Mouse (Mus musculus) kidney, adult 2 months (tissue): ENCODE results near the gene Olfr593. TPM values are rescaled to one million over a fixed set of nuclear protein-coding genes. Genes with fewer than 3 reads are reported as not detected.
"Not testable (repeated sequence)": the region's sequence is repeated elsewhere in the genome, so short reads cannot be mapped to it uniquely, and the experiment has no call there.

Source experiments
- DNase-seq: peaks from one replicate; pipeline ENCODE4 v3.0.0; 2021
- H3K27ac ChIP-seq: fragments of 200-500 bp; 2 replicates; pipeline ENCODE4 v1.5.1; 2012; ENCODE audit warnings: low read depth, low read length, control low read depth, inconsistent platforms; ENCODE audit not compliant: insufficient read depth
- H3K27me3 ChIP-seq: fragments of 200-500 bp; replicated peaks from 2 replicates; pipeline ENCODE4 v1.6.1; 2012; ENCODE audit warnings: mild to moderate bottlenecking, moderate library complexity, low read length, inconsistent platforms; ENCODE audit not compliant: control insufficient read depth, insufficient read depth
- H3K36me3 ChIP-seq: fragments of 200-500 bp; 2 replicates; pipeline ENCODE4 v1.6.1; 2012; ENCODE audit warnings: mild to moderate bottlenecking, moderate library complexity, low read length, inconsistent platforms; ENCODE audit not compliant: control insufficient read depth, insufficient read depth
- H3K4me1 ChIP-seq: fragments of 200-500 bp; 2 replicates; pipeline ENCODE4 v1.6.1; 2011; ENCODE audit warnings: low read length; ENCODE audit not compliant: control insufficient read depth, insufficient read depth
- H3K4me3 ChIP-seq: fragments of 200-500 bp; 2 replicates; pipeline ENCODE4 v1.5.1; 2011; ENCODE audit warnings: mild to moderate bottlenecking, low read depth, low read length, control low read depth; ENCODE audit not compliant: insufficient read depth
- CTCF ChIP-seq: fragments of 200-500 bp; conservative IDR thresholded peaks from 2 replicates; pipeline ENCODE4 v1.5.1; 2011; ENCODE audit warnings: low read depth, mild to moderate bottlenecking, control low read depth, low read length, moderate library complexity, mixed read lengths; ENCODE audit not compliant: insufficient read depth, insufficient read length
- POLR2A ChIP-seq: fragments of 200-500 bp; IDR thresholded peaks from one replicate; pipeline ENCODE4 v1.6.1; 2011; ENCODE audit warnings: low read depth, low read length, control low read depth
- WGBS: fragments of 180-500 bp; shearing (Covaris S2); methylation state at CpG from one replicate; pipeline ENCODE4 v1.1.7; 2018; 5-methylcytosine and 5-hydroxymethylcytosine counted together
- polyA plus RNA-seq: library from polyadenylated mRNA; depleted of rRNA; stranded (reverse); fragments of >200 nt; gene quantifications from 2 replicates; pipeline ENCODE4 v1.2.3, GENCODE M21; 2012; rRNA removed

Olfr593 gene
- polyA plus RNA-seq, result not detected in 2 replicates

DNA sequence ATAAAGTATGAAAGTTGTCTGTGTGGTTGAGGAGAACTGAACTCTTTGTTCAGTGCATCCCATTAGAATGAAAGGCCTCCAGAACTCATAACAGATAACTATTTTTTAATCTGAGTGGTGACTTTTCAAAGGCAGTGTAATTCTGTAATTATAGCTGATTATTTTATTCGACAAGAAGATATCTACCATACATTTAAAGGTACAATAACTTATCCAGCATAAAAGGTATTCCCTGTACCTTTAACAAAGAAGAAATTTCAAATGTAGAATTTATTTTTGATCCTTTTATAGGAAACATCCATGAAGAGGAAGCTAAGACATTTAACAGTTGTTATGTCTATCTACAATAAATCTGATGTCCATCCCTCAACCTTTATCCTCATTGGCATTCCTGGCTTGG, at the start of gene Olfr593:
Gene Olfr593 (plus strand): TSS at position 301 of the 400 bp plus-strand sequence.
- no peak for TF ChIP-seq CTCF
- no peak for TF ChIP-seq POLR2A
- no peak for DNase-seq
- H3K4me1 ChIP-seq, result no peaks in the 10 kb centered on the region
- H3K36me3 ChIP-seq, result no peaks in the 10 kb centered on the region
- WGBS, result 66% methylated on average over 1 of the region's 1 CpGs
- no peak within 1 kb of the TSS for H3K27ac ChIP-seq
- no peaks in the 10 kb centered on the region for H3K27me3 ChIP-seq
- H3K4me3 ChIP-seq, result no peak within 1 kb of the TSS

DNA sequence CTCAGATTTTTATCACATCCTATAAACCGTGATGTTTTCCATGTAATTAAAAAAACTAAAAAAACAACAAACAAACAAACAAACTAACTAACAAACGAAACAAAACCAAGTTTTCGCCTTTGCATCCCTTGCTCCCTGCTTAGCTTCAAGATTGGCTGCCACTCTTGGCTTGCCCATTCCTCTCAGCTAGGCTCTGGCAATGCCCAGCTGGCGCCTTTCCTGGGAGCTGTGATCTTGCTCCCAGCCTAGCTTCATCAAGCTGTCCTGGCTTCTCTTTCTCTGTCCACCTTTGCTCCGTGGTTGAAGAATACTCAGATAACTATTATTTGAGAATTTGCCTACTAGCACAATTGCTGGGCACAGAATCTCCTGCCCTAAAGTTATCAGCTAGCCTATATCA, 42.0 kb upstream of the Olfr593 start:
- no peak overlapping the region for H3K27ac ChIP-seq
- TF ChIP-seq CTCF (no peak), POLR2A (no peak)
- 70% methylated on average over 5 of the region's 5 CpGs for WGBS

DNA sequence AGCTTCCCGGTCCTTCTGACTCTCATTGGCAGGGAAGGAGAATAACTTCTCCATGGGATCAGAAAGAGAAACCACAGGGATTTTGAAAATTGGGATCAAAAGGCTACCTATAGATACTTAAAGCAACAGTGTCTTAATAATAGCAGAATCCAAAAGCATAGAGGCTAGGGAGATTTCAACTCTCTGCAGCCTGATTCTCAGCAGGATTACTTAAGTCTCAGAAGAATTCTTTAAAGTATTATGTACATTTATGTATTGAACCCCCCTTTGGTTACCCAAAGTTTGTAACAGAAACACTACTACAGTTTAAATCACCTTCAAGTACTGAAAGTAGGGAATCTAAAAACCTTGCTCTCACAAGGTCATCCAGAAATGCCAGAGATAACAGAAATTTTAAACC, 33.4 kb upstream of the Olfr593 start, which contains the start of gene Olfr591:
Gene Olfr591 (minus strand): TSS at position 101 of the 400 bp plus-strand sequence.
- WGBS, result 75% methylated on average over 1 of the region's 1 CpGs
- no peak for DNase-seq
- TF ChIP-seq CTCF (no peak), POLR2A (no peak)

More for the DNA sequence above, 42.0 kb upstream of the Olfr593 start:
- Histone ChIP-seq H3K4me1 (no peaks in the 10 kb centered on the region), H3K4me3 (no peak overlapping the region), H3K27me3 (no peaks in the 10 kb centered on the region), H3K36me3 (no peaks in the 10 kb centered on the region)
- no peak for DNase-seq

DNA sequence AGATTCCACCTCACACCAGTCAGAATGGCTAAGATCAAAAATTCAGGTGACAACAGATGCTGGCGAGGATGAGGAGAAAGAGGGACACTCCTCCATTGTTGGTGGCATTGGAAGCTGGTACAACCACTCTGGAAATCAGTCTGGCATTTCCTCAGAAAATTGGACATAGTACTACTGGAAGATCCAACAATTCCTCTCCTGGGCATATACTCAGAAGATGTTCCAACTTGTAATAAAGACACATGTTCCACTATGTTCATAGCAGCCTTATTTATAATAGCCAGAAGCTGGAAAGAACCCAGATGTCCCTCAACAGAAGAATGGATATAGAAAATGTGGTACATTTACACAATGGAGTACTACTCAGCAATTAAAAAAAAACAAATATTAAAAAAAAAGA, 27.2 kb upstream of the Olfr593 start, which contains the start of gene Olfr592:
Gene Olfr592 (plus strand): TSS at position 301 of the 400 bp plus-strand sequence.
- not testable (repeated sequence) for H3K4me1 ChIP-seq, H3K36me3 ChIP-seq, H3K27ac ChIP-seq, DNase-seq, H3K4me3 ChIP-seq, H3K27me3 ChIP-seq
- WGBS, result 72% methylated on average over 1 of the region's 1 CpGs

More for the DNA sequence above, 33.4 kb upstream of the Olfr593 start, which contains the start of gene Olfr591:
- H3K36me3 ChIP-seq, result no peaks in the 10 kb centered on the region
- H3K27ac ChIP-seq, result no peak within 1 kb of the TSS
- H3K27me3 ChIP-seq, result no peaks in the 10 kb centered on the region; the same call in 1 of the 2 replicates
- H3K4me3 ChIP-seq, result no peak within 1 kb of the TSS
- no peaks in the 10 kb centered on the region for H3K4me1 ChIP-seq

DNA sequence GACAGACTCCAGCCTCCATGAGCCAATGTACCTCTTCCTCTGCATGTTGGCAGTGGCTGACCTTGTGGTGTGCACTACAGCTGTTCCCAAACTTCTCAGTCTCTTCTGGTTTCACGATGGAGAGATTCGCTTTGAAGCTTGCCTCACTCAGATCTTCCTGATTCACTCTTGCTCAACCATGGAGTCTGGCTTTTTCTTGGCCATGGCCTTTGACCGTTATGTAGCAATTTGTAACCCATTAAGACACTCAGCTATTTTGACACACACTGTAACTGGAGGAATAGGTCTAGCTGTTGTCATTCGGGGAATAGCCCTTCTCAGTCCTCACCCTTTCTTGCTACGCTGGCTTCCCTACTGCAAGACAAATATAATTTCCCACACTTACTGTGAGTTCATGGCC, 388 bp downstream of the Olfr593 start:
- not testable (repeated sequence) for H3K4me1 ChIP-seq, H3K4me3 ChIP-seq, H3K27ac ChIP-seq, DNase-seq, H3K36me3 ChIP-seq, H3K27me3 ChIP-seq
- WGBS, result 79% methylated on average over 5 of the region's 5 CpGs

DNA sequence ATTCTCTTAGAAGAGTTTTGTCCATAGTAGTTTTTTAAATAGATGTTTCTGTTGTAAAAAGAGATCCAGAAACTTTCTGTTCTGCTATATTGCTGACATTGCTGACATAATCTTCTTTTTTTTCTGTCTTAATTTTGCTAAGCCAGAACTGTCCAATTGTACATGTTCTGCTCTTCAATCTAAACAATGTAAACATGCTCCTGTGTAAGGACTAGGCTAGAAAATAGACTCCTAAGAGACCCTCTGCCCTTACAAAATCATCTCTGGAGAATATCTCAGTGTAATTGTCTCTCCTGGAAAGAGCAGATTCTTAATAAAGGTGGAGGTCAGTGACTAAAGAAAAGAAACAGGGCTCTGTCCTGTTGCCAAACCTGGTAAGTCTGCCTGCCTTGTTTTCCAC, 5.0 kb downstream of the Olfr593 start, which contains the start of gene Olfr594:
Gene Olfr594 (plus strand): TSS at position 301 of the 400 bp plus-strand sequence.
- TF ChIP-seq POLR2A (no peak), CTCF (no peak)
- no peaks in the 10 kb centered on the region for H3K27me3 ChIP-seq
- DNase-seq, result no peak

DNA sequence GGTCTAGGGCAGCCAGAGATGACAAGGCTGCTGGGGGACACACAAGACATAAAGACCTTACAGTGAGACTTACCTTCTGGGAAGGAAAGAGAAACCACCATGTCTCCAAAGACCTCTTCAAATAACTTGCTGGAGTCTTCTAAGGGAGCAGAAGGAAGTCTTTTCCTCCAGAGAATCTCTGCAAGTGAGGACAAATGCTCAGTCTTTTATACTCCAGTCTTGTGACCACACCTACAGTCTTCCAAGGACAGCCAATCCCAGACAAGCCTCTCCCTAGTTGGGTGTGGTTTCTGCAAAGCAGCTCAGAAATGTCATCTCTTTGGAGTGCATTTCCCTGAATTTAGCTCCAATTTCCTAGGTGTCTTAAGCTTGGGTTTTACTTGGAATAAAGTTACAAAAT, 40.7 kb downstream of the Olfr593 start, which contains the start of gene Usp17ld:
Gene Usp17ld (minus strand): TSS at position 101 of the 400 bp plus-strand sequence.
- H3K4me1 ChIP-seq, DNase-seq, H3K27me3 ChIP-seq, H3K36me3 ChIP-seq, H3K27ac ChIP-seq, H3K4me3 ChIP-seq: not testable (repeated sequence)

More for the DNA sequence above, 5.0 kb downstream of the Olfr593 start, which contains the start of gene Olfr594:
- no peaks in the 10 kb centered on the region for H3K4me1 ChIP-seq
- H3K4me3 ChIP-seq, result no peak within 1 kb of the TSS
- no peaks in the 10 kb centered on the region for H3K36me3 ChIP-seq
- no peak within 1 kb of the TSS for H3K27ac ChIP-seq

Other genes starting within 250 kb of the Olfr593 start
- gene Olfr576, start 249.2 kb upstream of the Olfr593 start, polyA plus RNA-seq, result not detected in 2 replicates
- gene Olfr577, start 235.9 kb upstream of the Olfr593 start, polyA plus RNA-seq, result not detected in 2 replicates
- gene Olfr578, start 222.5 kb upstream of the Olfr593 start, polyA plus RNA-seq, result not detected in 2 replicates
- not detected in 2 replicates for gene Olfr582, start 173.8 kb upstream of the Olfr593 start, polyA plus RNA-seq
- gene Olfr583, start 160.6 kb upstream of the Olfr593 start, polyA plus RNA-seq, result not detected in 2 replicates
- not detected in 2 replicates for gene Olfr584, start 130.0 kb upstream of the Olfr593 start, polyA plus RNA-seq
- not detected in 2 replicates for gene Olfr585, start 114.1 kb upstream of the Olfr593 start, polyA plus RNA-seq
- gene Olfr586, start 86.2 kb upstream of the Olfr593 start, polyA plus RNA-seq, result not detected in 2 replicates
- gene Olfr588-ps1, start 71.0 kb upstream of the Olfr593 start, polyA plus RNA-seq, result not detected in 2 replicates
- gene Olfr589, start 55.5 kb upstream of the Olfr593 start, polyA plus RNA-seq, result not detected in 2 replicates
- not detected in 2 replicates for gene Olfr591, start 33.5 kb upstream of the Olfr593 start, polyA plus RNA-seq
- gene Olfr592, start 27.1 kb upstream of the Olfr593 start, polyA plus RNA-seq, result not detected in 2 replicates
- not detected in 2 replicates for gene Olfr594, start 5.1 kb downstream of the Olfr593 start, polyA plus RNA-seq
- gene Usp17ld, start 40.6 kb downstream of the Olfr593 start, polyA plus RNA-seq, result not detected in 2 replicates
- not detected in 2 replicates for gene Olfr596, start 93.8 kb downstream of the Olfr593 start, polyA plus RNA-seq
- gene Olfr597, start 104.5 kb downstream of the Olfr593 start, polyA plus RNA-seq, result not detected in 2 replicates
- gene Olfr598, start 111.7 kb downstream of the Olfr593 start, polyA plus RNA-seq, result not detected in 2 replicates
- not detected in 2 replicates for gene Olfr599, start 124.1 kb downstream of the Olfr593 start, polyA plus RNA-seq
- gene Olfr600, start 137.8 kb downstream of the Olfr593 start, polyA plus RNA-seq, result not detected in 2 replicates
- not detected in 2 replicates for gene Olfr601, start 150.8 kb downstream of the Olfr593 start, polyA plus RNA-seq
- not detected in 2 replicates for gene Olfr603, start 174.3 kb downstream of the Olfr593 start, polyA plus RNA-seq
- gene Usp17lc, start 203.2 kb downstream of the Olfr593 start, polyA plus RNA-seq, result not detected in 2 replicates
- gene Olfr605, start 233.6 kb downstream of the Olfr593 start, polyA plus RNA-seq, result not detected in 2 replicates
- not detected in 2 replicates for gene Olfr606, start 237.2 kb downstream of the Olfr593 start, polyA plus RNA-seq